ENCODE assay signal across 30 mouse cellular contexts in genomic region chr13:55475750-55476149, GRCm38 (mm10). TPM values are rescaled to one million over a fixed set of nuclear protein-coding genes. Genes with fewer than 3 reads are reported as not detected.
A peak's percentile ranks its signal among the peaks of the same experiment; 100 is the strongest.
DNase-seq lines count a peak whose midpoint lies in the region; ATAC-seq lines count a peak whose summit lies in the region.
"Had no signal": no experiment of that assay in that cellular context is flagged by ENCODE, and none has a peak within 500 bp of the region (broad histone marks: within the 10 kb centered on the region; RNA-seq: fewer than 3 reads in every experiment).

No protein-coding gene starts in this region.

- peaks cover 64% of the 10 kb centered on the region for H3K4me1 ChIP-seq in hindbrain, embryonic 12.5 days
- H3K4me1 ChIP-seq in hindbrain, embryonic 16.5 days (ENCODE audit: control insufficient read depth, insufficient read depth, low read depth, low read length) = peaks cover 45% of the 10 kb centered on the region
- H3K4me1 ChIP-seq in midbrain, embryonic 13.5 days (replicated peaks) = peaks cover 71% of the 10 kb centered on the region
- peaks cover 48% of the 10 kb centered on the region for H3K4me1 ChIP-seq in midbrain, embryonic 14.5 days (ENCODE audit: control insufficient read depth, insufficient read depth, low read length)

- 83% methylated on average over 5 of the region's 5 CpGs for WGBS in hindbrain, embryonic 12.5 days
- WGBS in hindbrain, embryonic 16.5 days = 88% methylated on average over 5 of the region's 5 CpGs
- WGBS in midbrain, embryonic 13.5 days = 89% methylated on average over 5 of the region's 5 CpGs
- 86% methylated on average over 5 of the region's 5 CpGs for WGBS in midbrain, embryonic 14.5 days

- ATAC-seq in hindbrain, embryonic 12.5 days (ENCODE audit: low FRiP score) = no peak
- ATAC-seq in hindbrain, embryonic 16.5 days = no peak
- no peak for ATAC-seq in midbrain, embryonic 13.5 days
- ATAC-seq in midbrain, embryonic 14.5 days (ENCODE audit: low FRiP score, low TSS enrichment) = no peak
- ATAC-seq: intestine, embryonic 16.5 days; lung, postnatal 0 days had no signal

- no peaks in the 10 kb centered on the region for H3K9me3 ChIP-seq in hindbrain, embryonic 12.5 days (replicated peaks)
- no peaks in the 10 kb centered on the region for H3K9me3 ChIP-seq in hindbrain, embryonic 16.5 days (ENCODE audit: control insufficient read depth, low read length)
- no peaks in the 10 kb centered on the region for H3K9me3 ChIP-seq in midbrain, embryonic 13.5 days
- no peaks in the 10 kb centered on the region for H3K9me3 ChIP-seq in midbrain, embryonic 14.5 days (ENCODE audit: control insufficient read depth, low read length)
- H3K9me3 ChIP-seq: limb, embryonic 10.5 days; limb, embryonic 15.5 days; liver, embryonic 13.5 days had no signal

- DNase-seq in midbrain, embryonic 14.5 days = no peak
- peak; percentile 52 for DNase-seq in Muller cell, postnatal 12 days (ENCODE audit: inconsistent ontology term)
- DNase-seq in naive thymus-derived CD4-positive, alpha-beta T cell, adult 2 months (ENCODE audit: low read depth) = peak; percentile 12
- DNase-seq: adrenal gland, adult 8-10 months; cerebellum, adult 2 months; cerebellum, postnatal 14 days; gastrocnemius, adult 2 months; gastrocnemius, postnatal 36 days; heart, adult 18-20 months; heart, postnatal 36 days; kidney, adult 8-10 months; kidney, postnatal 4 days; liver, embryonic 13.5 days; lung, adult 18-20 months; right cerebral cortex, postnatal 14 days; thymus, postnatal 4 days had no signal

- peaks cover 72% of the 10 kb centered on the region for H3K36me3 ChIP-seq in hindbrain, embryonic 12.5 days
- peaks cover 56% of the 10 kb centered on the region for H3K36me3 ChIP-seq in hindbrain, embryonic 16.5 days (ENCODE audit: control insufficient read depth, insufficient read depth, low read length)
- peaks cover 82% of the 10 kb centered on the region for H3K36me3 ChIP-seq in midbrain, embryonic 13.5 days
- H3K36me3 ChIP-seq in midbrain, embryonic 14.5 days (ENCODE audit: control insufficient read depth, insufficient read depth, low read length) = peaks cover 81% of the 10 kb centered on the region

- no peak overlapping the region for H3K4me2 ChIP-seq in hindbrain, embryonic 12.5 days (replicated peaks)
- H3K4me2 ChIP-seq in hindbrain, embryonic 16.5 days (ENCODE audit: low read length) = no peak overlapping the region
- no peak overlapping the region for H3K4me2 ChIP-seq in midbrain, embryonic 13.5 days (replicated peaks)
- no peak overlapping the region for H3K4me2 ChIP-seq in midbrain, embryonic 14.5 days (ENCODE audit: low read length)
- H3K4me2 ChIP-seq: heart, embryonic 11.5 days; limb, embryonic 15.5 days; liver, embryonic 13.5 days had no signal

- no peak overlapping the region for H3K4me3 ChIP-seq in hindbrain, embryonic 12.5 days
- H3K4me3 ChIP-seq in hindbrain, embryonic 16.5 days (ENCODE audit: low read length) = no peak overlapping the region
- H3K4me3 ChIP-seq in midbrain, embryonic 13.5 days (replicated peaks) = no peak overlapping the region
- no peak overlapping the region for H3K4me3 ChIP-seq in midbrain, embryonic 14.5 days (replicated peaks; ENCODE audit: low read depth, low read length)
- H3K4me3 ChIP-seq: gastrocnemius, adult 2 months; limb, embryonic 10.5 days; limb, embryonic 15.5 days; liver, embryonic 13.5 days had no signal

- no peaks in the 10 kb centered on the region for H3K27me3 ChIP-seq in hindbrain, embryonic 12.5 days
- no peaks in the 10 kb centered on the region for H3K27me3 ChIP-seq in hindbrain, embryonic 16.5 days (replicated peaks; ENCODE audit: control insufficient read depth, insufficient read depth, low read length)
- no peaks in the 10 kb centered on the region for H3K27me3 ChIP-seq in midbrain, embryonic 13.5 days
- H3K27me3 ChIP-seq in midbrain, embryonic 14.5 days (ENCODE audit: control insufficient read depth, insufficient read depth, low read length) = no peaks in the 10 kb centered on the region
- H3K27me3 ChIP-seq: limb, embryonic 15.5 days had no signal

- H3K27ac ChIP-seq in hindbrain, embryonic 12.5 days = 0 out of 2 replicates have a peak overlapping the region, but pooled peaks have one; percentile 52
- no peak overlapping the region for H3K27ac ChIP-seq in hindbrain, embryonic 16.5 days (ENCODE audit: low read depth, low read length)
- 0 out of 2 replicates have a peak overlapping the region, but pooled peaks have one; percentile 79 for H3K27ac ChIP-seq in midbrain, embryonic 13.5 days
- no peak overlapping the region; the same call in 1 of the 2 replicates for H3K27ac ChIP-seq in midbrain, embryonic 14.5 days (replicated peaks; ENCODE audit: low read depth, low read length)
- H3K27ac ChIP-seq: gastrocnemius, adult 2 months; kidney, postnatal 0 days; limb, embryonic 15.5 days; liver, embryonic 13.5 days; macrophage had no signal

- H3K9ac ChIP-seq in hindbrain, embryonic 12.5 days = no peak overlapping the region
- H3K9ac ChIP-seq in hindbrain, embryonic 16.5 days (ENCODE audit: low read depth, low read length) = no peak overlapping the region
- peak overlapping the region; percentile 48; the same call in 1 of the 2 replicates for H3K9ac ChIP-seq in midbrain, embryonic 13.5 days (replicated peaks)
- H3K9ac ChIP-seq in midbrain, embryonic 14.5 days (replicated peaks; ENCODE audit: low read length) = no peak overlapping the region
- H3K9ac ChIP-seq: limb, embryonic 15.5 days; liver, embryonic 13.5 days had no signal

RNA-seq across cellular contexts. Expression of gene Prr7, which starts 11.7 kb away (rescaled TPM):
- polyA plus RNA-seq in hindbrain, embryonic 12.5 days (2016; fragmentation: Nextera tagmentation; extraction: Ambion mirVana) = 1.1 and 1.5 TPM in 2 replicates
- polyA plus RNA-seq in hindbrain, embryonic 16.5 days (2015; fragmentation: Nextera tagmentation; extraction: Ambion mirVana) = 4.4 and 4.9 TPM in 2 replicates
- polyA plus RNA-seq in midbrain, embryonic 13.5 days (2015; fragmentation: Nextera tagmentation; extraction: Ambion mirVana) = 2.3 and 2.8 TPM in 2 replicates
- polyA plus RNA-seq in midbrain, embryonic 14.5 days (2014; fragmentation: Nextera tagmentation; extraction: Ambion mirVana) = 7.0 and 34.3 TPM in 2 replicates
- polyA plus RNA-seq: liver, embryonic 13.5 days; macrophage had no signal

RNA-seq across cellular contexts. Expression of gene Dbn1, which starts 12.2 kb away (rescaled TPM):
- 585 and 628 TPM in 2 replicates for polyA plus RNA-seq in hindbrain, embryonic 12.5 days (2016; fragmentation: Nextera tagmentation; extraction: Ambion mirVana)
- polyA plus RNA-seq in hindbrain, embryonic 16.5 days (2015; fragmentation: Nextera tagmentation; extraction: Ambion mirVana) = 482 and 556 TPM in 2 replicates
- polyA plus RNA-seq in midbrain, embryonic 13.5 days (2015; fragmentation: Nextera tagmentation; extraction: Ambion mirVana) = 655 and 674 TPM in 2 replicates
- 509 and 557 TPM in 2 replicates for polyA plus RNA-seq in midbrain, embryonic 14.5 days (2014; fragmentation: Nextera tagmentation; extraction: Ambion mirVana)
- polyA plus RNA-seq: macrophage had no signal

RNA-seq across cellular contexts. Expression of gene Grk6, which starts 30.9 kb away (rescaled TPM):
- polyA plus RNA-seq in hindbrain, embryonic 12.5 days (2016; fragmentation: Nextera tagmentation; extraction: Ambion mirVana) = 48.9 and 54.4 TPM in 2 replicates
- 15.8 and 25.0 TPM in 2 replicates for polyA plus RNA-seq in hindbrain, embryonic 16.5 days (2015; fragmentation: Nextera tagmentation; extraction: Ambion mirVana)
- 26.8 and 35.7 TPM in 2 replicates for polyA plus RNA-seq in midbrain, embryonic 13.5 days (2015; fragmentation: Nextera tagmentation; extraction: Ambion mirVana)
- polyA plus RNA-seq in midbrain, embryonic 14.5 days (2014; fragmentation: Nextera tagmentation; extraction: Ambion mirVana) = 41.8 and 44.0 TPM in 2 replicates

RNA-seq across cellular contexts. Expression of gene Pdlim7, which starts 37.7 kb away (rescaled TPM):
- polyA plus RNA-seq in hindbrain, embryonic 12.5 days (2016; fragmentation: Nextera tagmentation; extraction: Ambion mirVana) = 154 and 158 TPM in 2 replicates
- 161 and 177 TPM in 2 replicates for polyA plus RNA-seq in hindbrain, embryonic 16.5 days (2015; fragmentation: Nextera tagmentation; extraction: Ambion mirVana)
- polyA plus RNA-seq in midbrain, embryonic 13.5 days (2015; fragmentation: Nextera tagmentation; extraction: Ambion mirVana) = 145 and 159 TPM in 2 replicates
- polyA plus RNA-seq in midbrain, embryonic 14.5 days (2014; fragmentation: Nextera tagmentation; extraction: Ambion mirVana) = 126 and 154 TPM in 2 replicates

RNA-seq across cellular contexts. Expression of gene F12, which starts 49.2 kb away (rescaled TPM):
- 0.16 TPM in 1 of 2 replicates, not detected in the other for polyA plus RNA-seq in hindbrain, embryonic 12.5 days (2016; fragmentation: Nextera tagmentation; extraction: Ambion mirVana)
- polyA plus RNA-seq in hindbrain, embryonic 16.5 days (2015; fragmentation: Nextera tagmentation; extraction: Ambion mirVana) = 0.14 and 0.38 TPM in 2 replicates
- not detected in 2 replicates for polyA plus RNA-seq in midbrain, embryonic 13.5 days (2015; fragmentation: Nextera tagmentation; extraction: Ambion mirVana)
- polyA plus RNA-seq in midbrain, embryonic 14.5 days (2014; fragmentation: Nextera tagmentation; extraction: Ambion mirVana) = not detected in 2 replicates
- polyA plus RNA-seq: C2C12; embryonic facial prominence, embryonic 11.5 days; limb, embryonic 10.5 days; lung, postnatal 0 days; macrophage; neural tube, embryonic 11.5 days; stomach, embryonic 14.5 days had no signal

Comparison
In these comparisons a context has a peak if more than half of its experiments do, and no peak if none do; other contexts are left out.
1. H3K27ac ChIP-seq: peak in hindbrain, embryonic 12.5 days (single experiment) and midbrain, embryonic 13.5 days (single experiment); none in hindbrain, embryonic 16.5 days (single experiment) and midbrain, embryonic 14.5 days (single experiment).